Mouse (Mus musculus) liver, embryonic 15.5 days (tissue): ENCODE results near the gene Tnfrsf18. TPM values are rescaled to one million over a fixed set of nuclear protein-coding genes. Genes with fewer than 3 reads are reported as not detected.
A peak's percentile ranks its signal among the peaks of the same experiment; 100 is the strongest.

Source experiments
- ATAC-seq: fragments of 200-750 bp; cut with Nextera tagmentation; 2 replicates; pipeline ENCODE4 v1.8.0; 2017; ENCODE audit warnings: moderate number of reproducible peaks, mild to moderate bottlenecking, moderate library complexity; ENCODE audit not compliant: insufficient read depth
- H3K27ac ChIP-seq: fragments of 300-500 bp; sonication (generic); replicated peaks from 2 replicates; pipeline ENCODE4 v1.5.1; 2015; ENCODE audit warnings: mild to moderate bottlenecking, inconsistent platforms
- H3K27me3 ChIP-seq: fragments of 300-500 bp; sonication (generic); 2 replicates; pipeline ENCODE4 v1.6.1; 2015; ENCODE audit warnings: mild to moderate bottlenecking, inconsistent platforms
- H3K36me3 ChIP-seq: fragments of 300-500 bp; sonication (generic); replicated peaks from 2 replicates; pipeline ENCODE4 v1.6.1; 2015; ENCODE audit warnings: moderate library complexity, mild to moderate bottlenecking, inconsistent platforms
- H3K4me1 ChIP-seq: fragments of 300-500 bp; sonication (generic); replicated peaks from 2 replicates; pipeline ENCODE4 v1.6.1; 2015; ENCODE audit warnings: inconsistent platforms
- H3K4me2 ChIP-seq: fragments of 300-500 bp; sonication (generic); 2 replicates; pipeline ENCODE4 v1.6.1; 2015; ENCODE audit warnings: moderate library complexity, mild to moderate bottlenecking, inconsistent platforms
- H3K4me3 ChIP-seq: fragments of 300-500 bp; sonication (generic); replicated peaks from 2 replicates; pipeline ENCODE4 v1.5.1; 2015; ENCODE audit warnings: mild to moderate bottlenecking, inconsistent platforms
- H3K9ac ChIP-seq: fragments of 300-500 bp; sonication (generic); 2 replicates; pipeline ENCODE4 v1.6.1; 2015; ENCODE audit warnings: moderate library complexity, mild to moderate bottlenecking, inconsistent platforms
- H3K9me3 ChIP-seq: fragments of 300-500 bp; sonication (generic); replicated peaks from 2 replicates; pipeline ENCODE4 v1.6.1; 2016; ENCODE audit warnings: inconsistent platforms
- WGBS: fragments of 180-500 bp; shearing (Covaris S2); methylation state at CpG from one replicate; pipeline ENCODE4 v1.1.7; 2015; ENCODE audit warnings: mixed read lengths; ENCODE audit not compliant: insufficient replicate concordance; 5-methylcytosine and 5-hydroxymethylcytosine counted together
- polyA plus RNA-seq: library from polyadenylated mRNA; unstranded; fragments of >200 nt; fragmentation: Nextera tagmentation; extraction: Ambion mirVana; gene quantifications from 2 replicates; pipeline ENCODE4 v1.2.1, GENCODE M21; 2015

Gene Tnfrsf18
- polyA plus RNA-seq, 1 experiment from 2014 or later = 0.66 TPM

DNA sequence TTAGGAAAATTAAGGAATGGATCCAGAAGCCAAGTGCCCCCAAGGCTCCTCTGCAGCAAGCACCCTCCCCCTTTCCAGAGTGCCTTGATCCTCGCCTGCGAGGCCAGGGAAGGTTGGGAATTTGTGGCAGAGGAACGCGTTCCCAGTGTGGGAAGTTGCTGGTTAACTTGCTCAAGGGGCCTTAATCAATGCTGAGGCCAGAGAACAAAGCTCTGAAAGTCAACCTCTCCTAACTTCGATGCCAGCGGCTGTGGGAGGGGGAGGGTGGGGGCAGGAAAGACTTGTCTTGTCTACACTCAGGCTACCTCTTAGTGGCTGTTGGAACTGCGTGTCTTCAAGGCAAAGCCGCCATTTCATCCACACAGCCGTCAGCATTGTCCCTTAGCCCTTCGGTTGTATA lies 31.7 kb downstream of the Tnfrsf18 start:
- no peaks in the 10 kb centered on the region for H3K27me3 ChIP-seq
- no peaks in the 10 kb centered on the region for H3K36me3 ChIP-seq
- 65% methylated on average over 10 of the region's 10 CpGs for WGBS
- no peak for ATAC-seq
- H3K27ac ChIP-seq = no peak overlapping the region
- H3K4me1 ChIP-seq = peaks cover 5% of the 10 kb centered on the region; the same call in 1 of the 2 replicates
- no peak overlapping the region for H3K4me3 ChIP-seq
- H3K9me3 ChIP-seq = no peaks in the 10 kb centered on the region
- H3K9ac ChIP-seq = no peak overlapping the region
- no peak overlapping the region for H3K4me2 ChIP-seq

DNA sequence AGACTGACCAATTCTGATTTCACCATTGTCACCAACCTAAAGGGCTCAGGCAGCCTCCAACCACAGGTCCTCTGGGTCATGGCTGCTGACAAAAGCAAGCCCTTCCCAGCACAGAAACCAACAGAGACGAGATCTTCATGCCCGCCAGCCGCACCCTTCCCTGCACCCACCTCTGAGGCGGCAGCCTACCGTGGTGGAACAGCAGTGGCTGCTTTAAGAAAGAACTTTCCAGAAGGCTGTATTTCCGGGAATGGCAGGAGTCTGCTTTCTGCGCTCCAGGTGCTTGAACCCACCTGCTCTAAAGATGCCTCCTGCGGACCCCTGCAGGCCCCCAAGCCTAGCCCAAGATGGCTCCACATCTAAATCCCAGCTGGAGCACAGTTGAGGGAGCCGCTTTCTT lies 32.9 kb downstream of the Tnfrsf18 start:
- H3K27me3 ChIP-seq = no peaks in the 10 kb centered on the region
- H3K4me3 ChIP-seq = no peak overlapping the region
- no peak overlapping the region for H3K27ac ChIP-seq
- H3K4me1 ChIP-seq = peaks cover 5% of the 10 kb centered on the region; the same call in 1 of the 2 replicates
- no peak overlapping the region for H3K4me2 ChIP-seq
- no peak overlapping the region for H3K9ac ChIP-seq
- H3K9me3 ChIP-seq = no peaks in the 10 kb centered on the region
- no peaks in the 10 kb centered on the region for H3K36me3 ChIP-seq
- ATAC-seq = no peak
- 64% methylated on average over 9 of the region's 9 CpGs for WGBS

DNA sequence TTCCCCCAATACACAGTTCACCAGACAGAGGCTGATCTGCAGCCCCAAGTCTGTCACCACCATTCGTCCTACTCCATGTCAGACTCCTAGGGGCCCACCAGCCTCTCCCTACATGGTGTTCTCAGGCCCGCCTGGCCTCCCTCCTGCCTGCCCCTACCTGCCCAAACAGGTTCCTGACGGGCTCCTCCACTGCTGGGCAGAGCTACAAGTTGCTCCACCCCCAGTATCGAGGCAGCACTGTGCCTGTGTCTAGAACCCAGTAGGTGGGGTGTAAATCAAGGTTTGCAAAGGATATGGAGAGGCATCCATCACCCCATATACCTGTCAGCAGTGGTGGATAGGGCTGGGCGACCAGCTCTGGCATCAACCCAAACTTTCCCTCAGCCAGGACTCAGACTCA lies 33.3 kb downstream of the Tnfrsf18 start, which contains the start of gene Ttll10:
Ttll10 (minus strand) TSS at position 154 of the 400 bp plus-strand sequence.
- H3K36me3 ChIP-seq = no peaks in the 10 kb centered on the region
- 38% methylated on average over 5 of the region's 5 CpGs for WGBS
- H3K27me3 ChIP-seq = no peaks in the 10 kb centered on the region
- H3K4me3 ChIP-seq = no peak within 1 kb of the TSS
- H3K9ac ChIP-seq = no peak within 1 kb of the TSS
- H3K27ac ChIP-seq = no peak within 1 kb of the TSS
- no peaks in the 10 kb centered on the region for H3K9me3 ChIP-seq
- H3K4me2 ChIP-seq = no peak within 1 kb of the TSS
- no peak for ATAC-seq
- peaks cover 5% of the 10 kb centered on the region; the same call in 1 of the 2 replicates for H3K4me1 ChIP-seq

- Histone ChIP-seq H3K4me2 (no peak overlapping the region), H3K4me1 (peaks cover 1% of the 10 kb centered on the region; the same call in 1 of the 2 replicates), H3K4me3 (no peak overlapping the region), H3K9ac (no peak overlapping the region), H3K9me3 (no peaks in the 10 kb centered on the region), H3K27ac (no peak overlapping the region), H3K27me3 (no peaks in the 10 kb centered on the region), H3K36me3 (no peaks in the 10 kb centered on the region)
- no peak for ATAC-seq
- WGBS = 38% methylated on average over 10 of the region's 10 CpGs
Observed at GRCm38 (mm10) chr4:156059713-156060112, 33.7 kb downstream of the Tnfrsf18 start.

DNA sequence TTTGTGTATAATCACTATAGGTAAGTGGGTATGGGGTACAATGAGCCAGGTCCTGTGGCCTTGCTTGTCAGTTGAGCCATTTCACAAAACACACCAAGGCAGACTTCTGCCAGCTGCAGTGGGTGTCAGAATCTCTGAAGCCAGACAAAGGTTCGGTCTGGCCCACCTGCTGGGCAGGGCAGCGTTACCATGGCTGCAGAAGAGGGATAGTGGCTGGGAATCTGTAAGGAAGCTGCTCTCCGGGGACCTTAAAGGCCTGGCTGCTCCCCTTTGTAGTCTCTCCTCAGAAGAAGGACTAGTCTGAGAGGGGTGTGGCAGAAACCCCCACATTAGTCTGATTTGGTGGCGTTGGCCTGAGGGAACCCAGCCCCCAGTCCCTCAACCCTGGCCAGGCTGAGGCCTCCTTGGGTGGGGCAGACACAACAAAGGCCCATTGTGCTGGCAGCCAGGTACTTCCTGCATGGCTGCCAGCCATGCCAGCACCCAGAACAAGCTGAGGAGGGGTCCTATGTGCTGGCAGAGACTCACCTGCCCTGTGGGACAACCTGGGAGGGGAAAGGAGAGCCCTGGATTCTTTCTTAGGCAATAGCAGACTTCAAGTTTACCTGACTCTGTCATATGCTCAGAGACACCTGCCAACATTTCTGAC lies 38.0 kb downstream of the Tnfrsf18 start:
- H3K4me3 ChIP-seq = no peak overlapping the region
- no peak overlapping the region for H3K27ac ChIP-seq
- ATAC-seq = no peak
- H3K9me3 ChIP-seq = no peaks in the 10 kb centered on the region
- H3K36me3 ChIP-seq = no peaks in the 10 kb centered on the region
- H3K9ac ChIP-seq = no peak overlapping the region
- WGBS = 47% methylated on average over 4 of the region's 4 CpGs
- H3K4me1 ChIP-seq = peaks cover 5% of the 10 kb centered on the region; the same call in 1 of the 2 replicates
- no peaks in the 10 kb centered on the region for H3K27me3 ChIP-seq
- no peak overlapping the region for H3K4me2 ChIP-seq

- H3K36me3 ChIP-seq = no peaks in the 10 kb centered on the region
- no peak overlapping the region for H3K9ac ChIP-seq
- WGBS = 64% methylated on average over 9 of the region's 9 CpGs
- no peak overlapping the region for H3K27ac ChIP-seq
- no peak overlapping the region for H3K4me2 ChIP-seq
- ATAC-seq = no peak
- no peak overlapping the region for H3K4me3 ChIP-seq
- H3K9me3 ChIP-seq = no peaks in the 10 kb centered on the region
- H3K4me1 ChIP-seq = peaks cover 5% of the 10 kb centered on the region; the same call in 1 of the 2 replicates
- no peaks in the 10 kb centered on the region for H3K27me3 ChIP-seq
Observed at GRCm38 (mm10) chr4:156064510-156064897, 38.5 kb downstream of the Tnfrsf18 start.

DNA sequence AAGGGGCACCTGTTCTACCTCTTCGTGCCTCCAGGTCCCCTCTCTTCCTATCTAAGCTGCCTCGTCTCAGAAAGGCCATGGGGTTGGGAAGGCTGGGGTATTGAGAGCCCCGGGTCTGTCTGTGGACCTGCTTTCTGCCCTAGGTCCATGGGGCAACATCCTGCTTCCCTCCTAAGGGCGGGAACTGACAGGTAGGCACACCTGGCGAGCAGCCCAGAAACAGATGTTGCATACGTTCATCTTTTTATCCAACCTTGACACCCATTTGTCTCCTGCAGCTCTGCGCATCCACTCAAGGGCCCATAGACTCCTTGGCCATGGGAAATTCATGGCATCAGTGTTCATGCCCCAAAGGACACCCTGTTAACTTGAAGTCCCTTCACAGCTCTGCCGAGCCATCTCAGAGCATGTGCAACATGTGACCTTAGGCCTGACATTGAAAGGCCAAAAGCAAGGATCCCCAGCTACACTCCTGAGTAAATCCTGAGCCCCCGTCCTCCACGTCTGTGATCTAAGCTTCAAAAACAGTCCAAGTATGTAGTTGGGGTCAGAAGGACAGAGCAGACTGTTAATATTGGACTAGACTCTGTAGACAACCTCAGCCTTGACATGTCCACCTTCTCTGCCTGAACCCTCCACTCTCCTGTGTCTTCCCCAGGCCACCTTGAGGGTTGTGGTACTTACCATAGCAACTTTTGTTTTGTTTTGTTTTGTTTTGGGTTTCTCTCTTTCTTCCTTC lies 39.4 kb downstream of the Tnfrsf18 start:
- Histone ChIP-seq H3K36me3 (no peaks in the 10 kb centered on the region), H3K4me1 (peaks cover 5% of the 10 kb centered on the region; the same call in 1 of the 2 replicates), H3K27ac (no peak overlapping the region), H3K4me2 (no peak overlapping the region), H3K4me3 (no peak overlapping the region), H3K9me3 (no peaks in the 10 kb centered on the region), H3K9ac (no peak overlapping the region), H3K27me3 (no peaks in the 10 kb centered on the region)
- 62% methylated on average over 10 of the region's 10 CpGs for WGBS
- no peak for ATAC-seq

- Histone ChIP-seq H3K4me3 (no peak overlapping the region), H3K27ac (no peak overlapping the region), H3K9ac (no peak overlapping the region), H3K4me2 (no peak overlapping the region), H3K27me3 (no peaks in the 10 kb centered on the region), H3K36me3 (no peaks in the 10 kb centered on the region), H3K9me3 (no peaks in the 10 kb centered on the region), H3K4me1 (peaks cover 5% of the 10 kb centered on the region; the same call in 1 of the 2 replicates)
- ATAC-seq = no peak
- WGBS = 36% methylated on average over 5 of the region's 5 CpGs
Observed at GRCm38 (mm10) chr4:156067256-156067949, 41.4 kb downstream of the Tnfrsf18 start.

GRCm38 (mm10) chr4:156069701-156070100 lies 43.7 kb downstream of the Tnfrsf18 start:
- H3K4me2 ChIP-seq = no peak overlapping the region
- H3K9ac ChIP-seq = no peak overlapping the region
- no peaks in the 10 kb centered on the region for H3K36me3 ChIP-seq
- no peak for ATAC-seq
- no peaks in the 10 kb centered on the region for H3K27me3 ChIP-seq
- 85% methylated on average over 8 of the region's 8 CpGs for WGBS
- peaks cover 5% of the 10 kb centered on the region; the same call in 1 of the 2 replicates for H3K4me1 ChIP-seq
- no peak overlapping the region for H3K4me3 ChIP-seq
- no peak overlapping the region for H3K27ac ChIP-seq
- no peaks in the 10 kb centered on the region for H3K9me3 ChIP-seq

GRCm38 (mm10) chr4:156070276-156070675 lies 44.3 kb downstream of the Tnfrsf18 start:
- peak; percentile 12; the same call in 1 of the 2 replicates for ATAC-seq
- 42% methylated on average over 6 of the region's 6 CpGs for WGBS
- no peak overlapping the region for H3K4me3 ChIP-seq
- H3K9me3 ChIP-seq = no peaks in the 10 kb centered on the region
- H3K27ac ChIP-seq = no peak overlapping the region
- H3K36me3 ChIP-seq = no peaks in the 10 kb centered on the region
- no peak overlapping the region for H3K4me2 ChIP-seq
- H3K27me3 ChIP-seq = no peaks in the 10 kb centered on the region
- peaks cover 3% of the 10 kb centered on the region; the same call in 1 of the 2 replicates for H3K4me1 ChIP-seq
- no peak overlapping the region for H3K9ac ChIP-seq

DNA sequence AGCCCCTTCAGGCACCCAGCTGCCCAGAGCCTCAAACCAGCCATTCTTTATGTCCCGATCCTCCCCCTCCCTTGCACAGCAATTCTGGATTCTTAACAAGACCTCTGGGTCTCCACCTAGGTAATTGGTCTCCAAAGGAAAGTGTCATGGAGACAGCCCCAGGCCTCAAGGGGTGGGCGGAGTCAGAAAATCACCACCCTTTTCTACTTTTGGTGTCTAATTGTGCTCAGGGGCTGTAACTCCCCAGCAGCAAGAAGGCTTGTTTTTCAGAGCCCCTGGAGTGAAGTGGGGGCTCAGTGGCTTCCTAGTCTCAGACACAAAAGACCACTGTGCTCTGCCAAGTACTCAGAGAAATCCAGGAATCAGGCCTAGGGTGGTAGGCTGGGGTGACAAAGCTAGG lies 44.8 kb downstream of the Tnfrsf18 start:
- no peak overlapping the region for H3K27ac ChIP-seq
- no peak overlapping the region for H3K4me2 ChIP-seq
- no peak overlapping the region for H3K9ac ChIP-seq
- H3K4me1 ChIP-seq = no peaks in the 10 kb centered on the region
- H3K9me3 ChIP-seq = no peaks in the 10 kb centered on the region
- no peaks in the 10 kb centered on the region for H3K36me3 ChIP-seq
- no peak overlapping the region for H3K4me3 ChIP-seq
- ATAC-seq = no peak
- 61% methylated on average over 2 of the region's 2 CpGs for WGBS
- no peaks in the 10 kb centered on the region for H3K27me3 ChIP-seq
